Mouse (Mus musculus) thymus, adult 18-20 months (tissue): ENCODE results near the gene Csmd2.
A peak's percentile ranks its signal among the peaks of the same experiment; 100 is the strongest.
"Not testable (repeated sequence)": the region's sequence is repeated elsewhere in the genome, so short reads cannot be mapped to it uniquely, and the experiment has no call there.

ENCODE experiments used
- DNase-seq, 2 experiments: peaks; one replicate each; pipeline ENCODE4 v3.0.0; 2022; ENCODE audit warnings: mixed read lengths in 2 of 2

Gene Csmd2

DNA sequence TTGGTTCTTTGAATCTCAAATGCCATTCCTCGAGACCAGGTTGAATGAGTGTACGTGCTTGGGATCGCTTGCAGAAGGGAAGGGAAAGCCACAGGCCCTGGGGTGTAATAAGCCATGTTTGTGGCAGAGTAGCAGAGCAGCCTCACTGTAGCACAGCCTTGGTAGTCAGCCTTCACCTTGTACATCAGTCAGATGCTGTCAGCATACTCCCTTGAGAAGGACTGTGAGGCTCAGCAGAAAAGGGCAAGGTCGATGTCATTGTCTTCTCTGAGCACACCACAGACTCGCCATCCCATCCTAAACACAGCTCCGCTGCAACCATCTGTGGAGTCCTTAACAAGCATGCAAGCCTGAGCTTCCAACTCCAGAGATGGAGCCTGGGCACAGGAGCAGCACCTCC, 533.6 kb downstream of the Csmd2 start:
- DNase-seq, result no peak

DNA sequence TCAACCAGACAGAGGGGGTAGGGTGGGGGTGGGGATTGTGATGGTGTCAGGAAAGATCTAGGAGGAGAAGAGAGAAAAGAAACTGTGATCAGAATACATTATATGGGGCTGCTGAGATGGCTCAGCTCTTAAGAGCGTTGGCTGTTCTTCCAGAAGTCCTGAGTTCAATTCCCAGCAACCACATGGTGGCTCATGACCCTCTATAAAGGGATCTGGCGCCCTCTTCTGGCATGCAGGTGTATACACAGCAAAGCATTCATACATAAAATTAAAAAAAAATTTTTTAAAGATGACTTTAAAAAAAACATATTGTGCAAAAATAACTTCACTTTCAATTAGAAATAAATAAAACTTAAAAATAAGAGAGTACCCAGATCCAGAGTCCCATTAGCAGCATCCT, 555.7 kb downstream of the Csmd2 start:
- DNase-seq, result no peak

DNA sequence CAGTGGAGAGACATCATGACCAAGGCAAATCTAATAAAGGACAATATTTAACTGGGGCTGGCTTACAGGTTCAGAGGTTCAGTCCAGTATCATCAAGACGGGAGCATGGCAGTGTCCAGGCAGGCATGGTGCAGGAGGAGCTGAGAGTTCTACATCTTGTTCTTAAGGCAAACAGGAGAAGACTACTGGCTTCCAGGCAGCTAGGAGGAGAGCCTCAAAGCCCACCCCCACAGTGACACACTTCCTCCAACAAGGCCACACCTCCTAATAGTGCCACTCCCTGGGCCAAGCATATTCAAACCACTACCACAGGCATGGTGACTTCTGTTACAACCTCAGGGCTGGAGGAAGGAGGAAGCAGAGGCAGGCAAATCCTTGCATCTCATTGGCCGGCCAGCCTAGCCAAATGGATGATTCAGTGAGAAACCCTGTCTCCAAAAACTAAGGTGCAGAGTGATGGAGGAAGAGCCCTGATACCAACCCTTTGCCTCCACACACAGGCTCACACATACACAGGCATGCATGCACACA, 556.4 kb downstream of the Csmd2 start:
- DNase-seq, result not testable (repeated sequence)

- no peak for DNase-seq
Observed at GRCm38 (mm10) chr4:128550756-128551155, 563.1 kb downstream of the Csmd2 start.

- no peak for DNase-seq
Observed at GRCm38 (mm10) chr4:128554198-128554597, 566.5 kb downstream of the Csmd2 start.

- DNase-seq, result no peak
Observed at GRCm38 (mm10) chr4:128560327-128560726, 572.7 kb downstream of the Csmd2 start.

GRCm38 (mm10) chr4:128575811-128576210, 588.2 kb downstream of the Csmd2 start:
- no peak for DNase-seq

GRCm38 (mm10) chr4:128579182-128579581, 591.5 kb downstream of the Csmd2 start:
- DNase-seq, result no peak

- DNase-seq, result no peak
Observed at GRCm38 (mm10) chr4:128593286-128593685, 605.6 kb downstream of the Csmd2 start.

DNA sequence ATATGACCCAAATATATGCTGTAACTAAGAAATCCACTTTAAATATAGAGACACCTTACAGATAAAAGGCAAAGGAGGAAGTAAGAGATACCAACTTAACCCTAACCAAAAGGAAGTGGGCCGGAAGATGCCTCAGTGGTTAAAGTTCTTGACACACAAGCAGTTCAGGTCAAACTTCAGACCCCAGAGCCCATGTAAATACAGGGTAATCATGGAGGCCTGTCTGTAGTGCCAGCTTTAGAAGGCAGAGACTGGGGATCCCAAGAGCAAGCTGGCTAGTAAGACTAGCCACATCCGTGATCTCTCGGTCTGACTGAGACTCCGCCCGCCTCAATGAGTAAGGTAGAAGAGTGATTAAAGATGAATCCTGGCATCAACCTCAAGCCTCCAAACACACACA, 606.4 kb downstream of the Csmd2 start:
- DNase-seq, result no peak

GRCm38 (mm10) chr4:128597801-128598560, 610.3 kb downstream of the Csmd2 start:
- no peak for DNase-seq

- DNase-seq, result no peak
Observed at GRCm38 (mm10) chr4:128606586-128606985, 618.9 kb downstream of the Csmd2 start.

GRCm38 (mm10) chr4:128607661-128608060, 620.0 kb downstream of the Csmd2 start:
- DNase-seq, result no peak

DNA sequence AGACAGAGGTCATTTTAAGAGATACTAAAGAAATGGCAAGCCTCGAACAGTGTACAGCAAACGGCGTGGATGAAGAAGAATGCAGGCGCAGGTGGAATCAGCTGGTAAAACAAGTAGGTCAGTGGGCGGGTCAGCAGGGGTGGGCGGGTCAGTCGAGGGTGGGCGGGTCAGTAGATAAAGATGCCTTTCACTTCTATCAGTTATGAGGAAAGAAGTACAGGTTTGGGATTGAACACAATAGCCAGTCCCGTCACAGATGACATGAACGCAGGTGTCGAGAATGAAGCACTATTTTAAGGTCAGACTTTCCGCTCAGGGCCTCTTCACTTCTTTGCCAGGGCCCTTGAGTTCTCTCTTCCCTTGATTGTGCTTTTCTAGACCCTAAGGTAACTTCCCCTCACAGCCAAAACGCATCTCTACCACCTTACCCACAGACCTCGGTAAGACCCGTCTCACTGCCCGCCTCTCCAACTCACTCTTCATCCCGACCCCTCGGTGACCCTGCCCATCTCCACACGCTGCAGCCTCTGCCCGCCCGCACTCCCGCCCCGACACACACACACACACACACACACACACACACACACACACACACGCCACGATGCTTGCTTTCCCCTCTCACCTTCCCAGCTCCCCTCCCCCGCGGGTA, 621.7 kb downstream of the Csmd2 start:
- DNase-seq, result no peak

DNA sequence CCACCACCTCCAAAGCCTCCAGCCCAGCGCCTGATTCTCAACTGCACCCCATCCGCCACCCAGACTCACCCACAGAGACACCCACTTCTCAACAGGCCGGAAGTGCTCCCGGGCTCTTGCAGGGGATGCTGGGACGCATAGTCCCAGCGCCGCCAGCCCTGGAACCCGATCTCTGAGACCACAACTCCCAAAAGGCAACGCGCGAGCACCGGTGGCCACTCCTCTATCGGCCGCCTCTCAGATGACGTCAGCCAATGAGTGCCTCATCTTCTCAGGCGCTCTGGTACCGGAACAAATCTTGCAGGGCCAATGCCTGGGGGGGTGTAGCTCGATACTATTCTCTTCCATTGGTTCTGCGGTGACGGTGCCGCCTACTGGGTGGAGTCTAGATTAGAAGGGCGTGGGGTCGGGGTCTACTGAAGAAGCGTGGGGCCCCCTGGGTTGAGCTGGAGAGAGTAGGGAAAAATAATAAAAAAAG, 622.3 kb downstream of the Csmd2 start, which contains the start of gene Zscan20:
Zscan20 (minus strand) TSS at position 174 of the 478 bp plus-strand sequence.
- DNase-seq, result peak; percentile 94 to 97

DNA sequence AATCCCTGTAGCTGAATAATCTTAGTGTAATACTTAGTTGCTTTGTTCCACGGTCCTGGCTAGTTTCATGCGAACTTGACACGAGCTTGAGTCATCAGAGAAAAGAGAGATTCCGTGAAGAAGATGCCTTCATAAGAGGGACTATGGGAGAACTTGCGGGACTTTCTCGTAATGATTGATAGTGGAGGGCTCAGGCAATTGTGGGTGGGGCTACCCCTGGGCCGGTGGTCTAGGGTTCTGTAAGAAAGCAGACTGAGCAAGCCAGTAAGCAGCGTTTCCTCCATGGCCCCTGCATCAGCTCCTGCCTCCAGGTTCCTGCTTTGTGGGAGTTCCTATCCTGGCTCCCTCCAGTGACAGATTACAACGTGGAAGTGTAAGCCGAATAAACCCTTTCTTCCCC, 623.0 kb downstream of the Csmd2 start:
- no peak for DNase-seq

- DNase-seq, result not testable (repeated sequence)
Observed at GRCm38 (mm10) chr4:128611726-128612125, 624.1 kb downstream of the Csmd2 start.

GRCm38 (mm10) chr4:128613326-128613725, 625.7 kb downstream of the Csmd2 start:
- no peak for DNase-seq

DNA sequence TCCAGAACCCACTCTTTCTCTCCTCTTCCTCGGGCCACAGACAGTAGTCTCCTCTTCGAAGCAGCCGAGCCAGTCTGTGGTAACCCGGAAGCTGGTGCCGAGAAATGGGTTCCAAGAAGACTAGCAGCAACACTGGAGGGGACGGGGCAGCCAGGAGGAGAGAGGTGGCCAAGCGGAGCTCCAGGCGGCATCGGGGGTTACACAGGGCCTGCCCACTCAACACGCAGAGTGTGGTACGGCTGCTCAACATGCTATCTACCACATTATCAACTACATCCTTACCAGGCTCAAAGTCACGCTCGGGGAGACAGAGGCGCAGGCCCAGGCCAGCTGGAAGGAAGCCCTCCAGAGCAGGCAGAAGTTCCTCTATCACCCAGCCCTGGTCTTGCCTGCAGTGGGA, 628.1 kb downstream of the Csmd2 start:
- no peak for DNase-seq
